9 mouse cellular contexts compared by ENCODE assay signal in genomic region chr4:106912689-106913041, GRCm38 (mm10). TPM values are rescaled to one million over a fixed set of nuclear protein-coding genes. Genes with fewer than 3 reads are reported as not detected.
DNase-seq lines count a peak whose midpoint lies in the region; ATAC-seq and TF ChIP-seq lines count a peak whose summit lies in the region.
"Had no signal": no experiment of that assay in that cellular context is flagged by ENCODE, and none has a peak within 500 bp of the region (broad histone marks: within the 10 kb centered on the region; RNA-seq: fewer than 3 reads in every experiment).

No protein-coding gene starts in this region.

- DNase-seq in cerebellum, adult 9-10 months, result peak; percentile 54
- DNase-seq in cerebellum, postnatal 36 days, result no peak
- DNase-seq in frontal cortex, postnatal 25 days (ENCODE audit: low spot score in 2 of 2), result no peak
- DNase-seq in cerebellum, postnatal 10 days, result no peak
- DNase-seq: layer of hippocampus, adult 9-11 months had no signal

- peak overlapping the region; percentile 95 for H3K4me3 ChIP-seq in megakaryocyte, embryonic 14.5 days (replicated peaks)
- peak overlapping the region; percentile 95 for H3K4me3 ChIP-seq in limb, embryonic 13.5 days
- H3K4me3 ChIP-seq in small intestine, adult 2 months (ENCODE audit: low read depth, low read length), result peak overlapping the region; percentile 94

- H3K36me3 ChIP-seq in megakaryocyte, embryonic 14.5 days (replicated peaks; ENCODE audit: low read length), result peaks cover 49% of the 10 kb centered on the region
- peaks cover 47% of the 10 kb centered on the region for H3K36me3 ChIP-seq in limb, embryonic 13.5 days
- peaks cover 12% of the 10 kb centered on the region for H3K36me3 ChIP-seq in small intestine, adult 2 months (ENCODE audit: control insufficient read depth, insufficient read depth, low read length)

- TF ChIP-seq CTCF in small intestine, adult 2 months (IDR thresholded peaks at IDR 0.05; ENCODE audit: extremely low read depth, insufficient read length, insufficient replicate concordance, low read depth, low read length), result no peak

- TF ChIP-seq POLR2A in small intestine, adult 2 months (IDR thresholded peaks at IDR 0.05; ENCODE audit: low read depth, low read length), result no peak

- no peaks in the 10 kb centered on the region for H3K9me3 ChIP-seq in megakaryocyte, embryonic 14.5 days
- no peaks in the 10 kb centered on the region for H3K9me3 ChIP-seq in limb, embryonic 13.5 days

- no peak for ATAC-seq in megakaryocyte, adult 5-6 weeks (ENCODE audit: poor library complexity, severe bottlenecking)
- ATAC-seq in limb, embryonic 13.5 days (ENCODE audit: low FRiP score, low read depth), result no peak

- 0% methylated on average over 6 of the region's 6 CpGs for WGBS in limb, embryonic 13.5 days
- 29% methylated on average over 6 of the region's 6 CpGs for WGBS in small intestine, adult 2 months

- peak overlapping the region; percentile 99 for H3K9ac ChIP-seq in limb, embryonic 13.5 days

- peak overlapping the region; percentile 99 for H3K27ac ChIP-seq in limb, embryonic 13.5 days
- no peak overlapping the region for H3K27ac ChIP-seq in small intestine, adult 2 months (ENCODE audit: insufficient read depth, low read depth, low read length)

- no peaks in the 10 kb centered on the region for H3K27me3 ChIP-seq in megakaryocyte, embryonic 14.5 days (replicated peaks)
- H3K27me3 ChIP-seq in limb, embryonic 13.5 days, result no peaks in the 10 kb centered on the region
- H3K27me3 ChIP-seq in small intestine, adult 2 months (ENCODE audit: control insufficient read depth, insufficient read depth, low read length), result no peaks in the 10 kb centered on the region

- H3K4me2 ChIP-seq in limb, embryonic 13.5 days (replicated peaks), result peak overlapping the region; percentile 95

- H3K4me1 ChIP-seq in megakaryocyte, embryonic 14.5 days, result peaks cover 65% of the 10 kb centered on the region
- H3K4me1 ChIP-seq in limb, embryonic 13.5 days, result peaks cover 66% of the 10 kb centered on the region
- H3K4me1 ChIP-seq in small intestine, adult 2 months (ENCODE audit: control insufficient read depth, insufficient read depth, insufficient read length, low read length), result peaks cover 13% of the 10 kb centered on the region

RNA-seq across cellular contexts. Expression of gene Ssbp3, which starts 2.2 kb away (rescaled TPM):
- polyA plus RNA-seq in megakaryocyte, embryonic 14.5 days (2012; ENCODE audit: insufficient read depth, low replicate concordance), result 179 and 200 TPM in 2 replicates
- 26.2 and 27.6 TPM in 2 replicates for total RNA-seq in megakaryocyte, adult 5-6 weeks (2015)
- total RNA-seq in megakaryocyte, adult 5-6 weeks (2017), result 21.6 and 23.9 TPM in 2 replicates
- polyA plus RNA-seq in limb, embryonic 13.5 days (2015; fragmentation: Nextera tagmentation; extraction: Ambion mirVana), result 171 and 173 TPM in 2 replicates
- polyA plus RNA-seq in small intestine, adult 2 months (2012; rRNA removed), result 11.7 and 21.2 TPM in 2 replicates
